Mouse (Mus musculus) testis, postnatal 10 days (tissue): ENCODE data around the gene Gal3st1.

ENCODE experiments used
- DNase-seq: peaks from one replicate; pipeline ENCODE4 v3.0.0; 2021; ENCODE audit warnings: low spot score

The Gal3st1 gene

DNA sequence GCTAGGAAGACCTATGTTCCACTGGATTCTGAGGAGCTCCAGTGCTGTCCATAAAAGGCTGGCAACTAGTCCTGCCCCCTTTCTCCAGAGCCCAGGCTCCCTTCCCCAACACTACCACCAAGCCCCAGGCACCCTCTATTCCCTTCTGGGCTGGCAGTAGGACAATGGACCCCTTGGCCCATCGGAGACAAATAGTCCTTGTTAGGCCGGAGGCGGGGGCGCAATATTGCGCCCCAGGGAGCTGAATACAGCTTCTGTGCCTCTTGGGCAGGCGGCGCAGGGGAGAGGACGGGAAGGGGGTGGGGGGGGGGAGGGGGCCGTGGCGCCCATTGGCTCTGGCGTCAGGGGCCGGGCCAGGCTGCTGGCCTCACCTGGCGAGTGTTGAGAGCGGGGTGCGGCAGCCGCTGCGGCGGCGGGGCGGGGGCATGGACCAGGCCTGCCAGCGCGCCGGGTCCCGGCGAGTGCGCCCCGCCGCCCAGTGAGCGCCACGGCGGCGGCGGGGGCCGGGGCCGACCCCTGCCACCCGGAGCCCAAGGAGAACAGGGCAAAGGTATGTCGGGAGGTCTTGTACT is at the start of gene Gal3st1:
Gal3st1 (plus strand) TSS at position 346 of the 572 bp plus-strand sequence.
- no peak for DNase-seq

DNA sequence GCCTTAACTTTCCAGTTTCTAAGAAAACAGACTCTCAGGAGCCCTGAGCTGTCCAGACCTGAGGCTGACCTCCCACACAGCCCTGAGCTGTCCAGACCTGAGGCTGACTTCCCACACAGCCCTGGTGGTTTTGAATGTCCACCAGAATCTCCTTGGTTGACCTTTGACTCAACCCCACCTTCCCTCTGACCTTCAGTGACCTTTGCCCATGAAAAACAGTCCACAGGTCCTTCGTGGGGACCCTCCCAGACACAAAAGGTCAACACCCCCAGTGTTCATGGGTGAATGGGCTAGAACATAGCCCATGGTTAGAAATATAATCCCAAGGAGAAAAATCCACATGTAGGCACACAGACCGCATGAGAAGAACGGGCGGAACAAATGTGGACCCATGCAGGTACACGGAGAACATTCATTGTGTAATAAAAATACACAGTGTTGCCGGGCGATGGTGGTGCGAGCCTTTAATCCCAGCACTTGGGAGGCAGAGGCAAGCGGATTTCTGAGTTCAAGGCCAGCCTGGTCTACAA is 49.6 kb upstream of the Gal3st1 start:
- peak; percentile 27 for DNase-seq

- DNase-seq = peak; percentile 33
Measured at GRCm38 (mm10) chr11:3935135-3935534, 48.3 kb upstream of the Gal3st1 start.

DNA sequence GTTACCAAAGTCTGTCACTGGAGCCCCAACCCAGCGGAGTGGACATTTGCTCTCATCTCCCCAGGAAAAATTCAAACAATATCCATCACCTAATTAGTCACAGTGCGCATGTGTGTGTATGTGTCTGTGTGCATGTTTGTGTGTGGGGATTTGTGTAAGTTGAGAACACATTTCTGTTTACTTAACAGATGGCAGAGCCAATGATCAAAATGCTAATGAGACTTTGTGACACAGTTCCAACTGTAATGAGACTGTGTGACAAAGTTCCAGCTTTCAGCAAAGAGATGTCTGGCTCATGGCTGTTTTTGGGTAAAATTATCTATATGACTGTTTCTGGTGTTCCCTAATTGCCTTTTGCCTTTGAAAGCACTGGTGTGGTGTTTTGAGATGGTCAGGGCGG is 47.1 kb upstream of the Gal3st1 start:
- peak; percentile 21 for DNase-seq

GRCm38 (mm10) chr11:3937321-3937874 is 46.0 kb upstream of the Gal3st1 start:
- peak; percentile 35 for DNase-seq

- DNase-seq = peak; percentile 13
Measured at GRCm38 (mm10) chr11:3941371-3941770, 42.1 kb upstream of the Gal3st1 start.

- peak; percentile 3 for DNase-seq
Measured at GRCm38 (mm10) chr11:3946386-3946785, 37.0 kb upstream of the Gal3st1 start.

DNA sequence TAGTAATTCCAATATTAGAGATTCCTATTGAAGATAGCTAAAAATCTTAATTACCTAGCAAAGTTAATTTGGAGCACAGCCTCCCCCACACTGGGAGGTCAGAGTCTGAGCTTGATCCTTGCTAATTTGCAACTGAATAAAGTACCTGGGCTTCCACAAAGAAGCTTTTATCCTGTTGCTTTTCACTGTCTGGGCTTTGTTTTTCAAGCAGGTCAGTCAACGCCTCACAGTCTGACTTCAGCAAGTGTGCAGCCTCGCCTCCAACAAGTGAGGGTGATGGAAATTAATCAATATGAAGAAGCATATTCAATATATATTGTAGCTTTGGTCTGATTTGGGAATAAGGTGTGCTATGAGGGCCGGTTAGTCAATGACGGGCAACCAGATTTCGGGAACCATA is 28.6 kb upstream of the Gal3st1 start:
- DNase-seq = peak; percentile 10

GRCm38 (mm10) chr11:3955371-3955770 is 28.1 kb upstream of the Gal3st1 start:
- peak; percentile 3 for DNase-seq

GRCm38 (mm10) chr11:3960901-3961300 is 22.5 kb upstream of the Gal3st1 start:
- peak; percentile 23 for DNase-seq

DNA sequence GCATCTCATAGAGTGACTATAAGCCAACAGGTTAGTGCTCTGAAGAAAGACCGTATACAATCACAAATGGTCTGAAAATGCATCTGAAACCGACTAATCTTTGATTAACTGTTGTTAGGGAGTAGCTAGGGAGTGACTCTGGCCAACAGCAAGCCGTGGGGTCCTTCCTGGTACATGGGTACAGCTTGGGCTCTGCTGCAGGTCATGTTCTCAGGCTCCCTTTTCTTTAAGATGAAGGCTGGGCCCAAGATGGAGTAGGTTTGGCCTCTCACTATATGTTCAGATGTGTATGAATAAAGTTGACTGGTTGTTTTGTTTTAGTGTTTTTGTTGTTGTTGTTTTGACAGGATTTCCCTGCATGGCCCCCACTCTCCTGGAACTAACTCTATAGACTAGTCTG is 21.7 kb upstream of the Gal3st1 start:
- peak; percentile 18 for DNase-seq

- DNase-seq = peak; percentile 49
Measured at GRCm38 (mm10) chr11:3963155-3963554, 20.3 kb upstream of the Gal3st1 start.

DNA sequence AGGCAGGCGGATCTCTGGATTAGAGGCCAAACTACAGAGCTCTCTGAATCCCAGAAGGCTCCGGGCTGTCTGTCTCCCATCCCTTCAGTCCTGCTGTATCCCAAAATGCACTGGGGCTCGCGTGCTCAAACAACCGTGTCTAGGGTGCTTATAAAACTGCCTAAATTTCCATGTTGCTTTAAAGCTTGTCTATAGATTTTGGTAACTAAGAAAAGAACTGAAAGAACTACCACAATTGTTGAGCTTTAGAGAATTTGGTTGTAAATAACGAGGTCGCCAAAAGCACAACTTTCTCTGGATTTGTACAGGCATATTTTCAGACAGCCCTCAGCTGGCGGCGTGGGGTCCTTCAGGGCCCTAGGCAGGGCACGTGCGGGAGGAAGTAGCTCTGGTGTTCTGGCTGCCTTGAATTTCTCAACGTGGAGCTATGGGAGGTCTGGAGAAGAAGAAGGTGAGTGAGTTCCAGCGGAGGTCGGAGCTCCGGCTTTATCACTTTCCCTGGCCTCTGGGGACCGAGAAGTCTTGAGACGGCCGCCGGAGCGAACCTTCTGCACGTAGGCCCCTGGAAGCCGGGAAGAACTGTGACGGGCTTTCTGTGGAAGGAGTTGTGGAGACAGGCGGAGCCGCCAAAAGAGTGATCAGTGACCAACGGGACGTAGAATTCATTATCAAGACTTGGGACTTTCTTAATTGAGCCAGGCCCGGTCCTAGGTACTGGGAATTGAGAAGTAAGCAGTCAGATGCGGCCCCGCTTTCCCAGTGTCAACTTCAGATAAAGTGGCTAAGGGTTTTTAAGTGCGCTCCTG is 19.6 kb upstream of the Gal3st1 start, which contains the start of gene Pes1:
Pes1 (plus strand) TSS at position 366 of the 806 bp plus-strand sequence.
- peak; percentile 80 for DNase-seq

DNA sequence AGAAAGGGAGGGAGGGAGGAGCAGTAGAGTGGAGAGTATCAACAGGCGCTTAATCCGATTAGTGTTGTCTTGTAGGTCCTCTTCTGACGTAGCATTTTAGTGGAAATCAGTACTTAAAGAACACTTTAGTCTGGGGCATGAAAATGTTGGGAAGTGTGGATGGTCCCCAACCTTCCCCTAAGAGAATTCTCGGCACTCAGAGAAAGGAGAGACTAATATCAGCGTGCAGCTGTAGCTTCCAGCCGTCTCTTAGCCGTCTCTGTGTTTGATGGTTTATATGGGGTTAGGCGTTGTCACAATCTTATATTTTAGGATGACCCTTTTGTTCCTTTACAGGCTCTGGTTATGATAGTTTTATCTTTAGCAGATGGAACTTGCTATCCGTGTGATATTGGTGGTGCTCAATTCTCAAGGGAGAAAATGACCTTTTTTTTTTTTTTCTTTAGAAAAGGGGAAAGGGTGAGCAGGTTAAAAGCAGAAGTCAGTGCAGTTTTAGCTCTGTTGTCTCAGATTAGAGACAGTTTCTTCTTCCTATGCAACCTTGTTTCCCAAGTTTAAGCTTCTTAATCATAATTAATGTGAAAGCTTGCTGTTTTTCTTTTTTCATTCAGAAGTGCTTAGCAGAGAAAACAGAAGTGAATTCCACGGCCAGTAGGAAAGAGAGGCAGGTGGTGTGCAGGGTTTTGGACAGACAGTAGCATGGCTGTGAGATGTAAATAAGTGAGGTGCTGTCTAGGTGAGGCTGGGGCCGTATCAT is 18.8 kb upstream of the Gal3st1 start:
- peak; percentile 16 for DNase-seq

- DNase-seq = peak; percentile 40
Measured at GRCm38 (mm10) chr11:3969837-3970236, 13.6 kb upstream of the Gal3st1 start.

GRCm38 (mm10) chr11:3970361-3970760 is 13.1 kb upstream of the Gal3st1 start:
- DNase-seq = peak; percentile 33

GRCm38 (mm10) chr11:3973081-3973480 is 10.4 kb upstream of the Gal3st1 start:
- peak; percentile 30 for DNase-seq

DNA sequence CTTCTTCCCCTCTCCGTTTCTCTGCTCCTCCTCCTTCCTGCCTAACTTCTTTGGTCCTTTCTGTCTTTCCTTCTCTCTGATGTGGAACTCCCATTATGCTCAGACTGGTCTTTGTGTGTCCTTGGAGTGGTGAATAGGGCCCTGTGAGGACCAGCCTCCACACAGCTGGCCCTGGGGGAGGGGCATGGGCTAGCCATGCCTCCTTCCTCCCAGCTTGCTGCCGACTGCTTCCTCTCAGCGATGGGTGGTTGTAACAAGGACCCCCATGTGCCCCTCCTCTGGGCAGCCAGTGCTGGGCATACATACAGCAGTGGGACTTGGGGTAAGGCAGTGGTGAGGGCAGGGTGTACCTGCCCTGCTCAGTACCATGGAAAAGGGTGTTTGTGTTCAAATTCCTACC is 9.1 kb upstream of the Gal3st1 start:
- DNase-seq = no peak

- no peak for DNase-seq
Measured at GRCm38 (mm10) chr11:3976678-3977077, 6.8 kb upstream of the Gal3st1 start, which contains the start of gene 4930556J24Rik. TSS of gene 4930556J24Rik (minus strand) at chr11:3976778.

- DNase-seq = no peak
Measured at GRCm38 (mm10) chr11:3978421-3978820, 5.0 kb upstream of the Gal3st1 start.

GRCm38 (mm10) chr11:3981536-3981935 is 1.9 kb upstream of the Gal3st1 start:
- no peak for DNase-seq
